Mouse (Mus musculus): ENCODE data around the gene Uvrag. TPM values are rescaled to one million over a fixed set of nuclear protein-coding genes. Genes with fewer than 3 reads are reported as not detected.

Gene Uvrag
- total and polyA plus RNA-seq, 2 experiments: 12.2 to 18.3 TPM

GRCm38 (mm10) chr7:99027185-99027584, 113.8 kb downstream of the Uvrag start:
- Histone ChIP-seq H3K4me3 (ENCODE audit: insufficient read depth, low read depth, low read length) (no peak overlapping the region), H3K36me3 (ENCODE audit: control insufficient read depth, insufficient read depth, low read length) (no peaks in the 10 kb centered on the region), H3K9ac (ENCODE audit: low read depth, low read length) (no peak overlapping the region), H3K27me3 (ENCODE audit: control insufficient read depth, insufficient read depth, low read length) (no peaks in the 10 kb centered on the region), H3K4me1 (ENCODE audit: control insufficient read depth, insufficient read depth, low read length) (peaks cover 16% of the 10 kb centered on the region), H3K27ac (replicated peaks; ENCODE audit: insufficient read depth, low read depth, low read length) (no peak overlapping the region), H3K79me2 (ENCODE audit: control insufficient read depth, insufficient read depth, low read length) (peaks cover 2% of the 10 kb centered on the region; the same call in 1 of the 2 replicates)
- no peak for TF ChIP-seq POLR2A (IDR thresholded peaks at IDR 0.05; ENCODE audit: extremely low read depth, insufficient read depth, low read length)
- TF ChIP-seq CTCF (IDR thresholded peaks at IDR 0.05; ENCODE audit: low read depth, low read length): no peak
- no peak for DNase-seq (ENCODE audit: extremely low read depth, low read depth, low spot score)
- WGBS: 89% methylated on average over 5 of the region's 5 CpGs

- DNase-seq (ENCODE audit: extremely low read depth, low read depth, low spot score): no peak
- H3K4me1 ChIP-seq (ENCODE audit: control insufficient read depth, insufficient read depth, low read length): peaks cover 16% of the 10 kb centered on the region
- no peaks in the 10 kb centered on the region for H3K27me3 ChIP-seq (ENCODE audit: control insufficient read depth, insufficient read depth, low read length)
- no peak overlapping the region for H3K4me3 ChIP-seq (ENCODE audit: insufficient read depth, low read depth, low read length)
- H3K27ac ChIP-seq (replicated peaks; ENCODE audit: insufficient read depth, low read depth, low read length): no peak overlapping the region
- H3K79me2 ChIP-seq (ENCODE audit: control insufficient read depth, insufficient read depth, low read length): peaks cover 9% of the 10 kb centered on the region; the same call in 1 of the 2 replicates
- no peak for TF ChIP-seq CTCF (IDR thresholded peaks at IDR 0.05; ENCODE audit: low read depth, low read length)
- TF ChIP-seq POLR2A (IDR thresholded peaks at IDR 0.05; ENCODE audit: extremely low read depth, insufficient read depth, low read length): no peak
- no peaks in the 10 kb centered on the region for H3K36me3 ChIP-seq (ENCODE audit: control insufficient read depth, insufficient read depth, low read length)
- 92% methylated on average over 10 of the region's 10 CpGs for WGBS
- no peak overlapping the region for H3K9ac ChIP-seq (ENCODE audit: low read depth, low read length)
Observed at GRCm38 (mm10) chr7:99025989-99026388, 115.0 kb downstream of the Uvrag start.

- 89% methylated on average over 7 of the region's 7 CpGs for WGBS
- peak overlapping the region; percentile 58 for H3K27ac ChIP-seq (replicated peaks; ENCODE audit: insufficient read depth, low read depth, low read length)
- TF ChIP-seq CTCF (IDR thresholded peaks at IDR 0.05; ENCODE audit: low read depth, low read length) (no peak), POLR2A (IDR thresholded peaks at IDR 0.05; ENCODE audit: extremely low read depth, insufficient read depth, low read length) (no peak)
- no peaks in the 10 kb centered on the region for H3K36me3 ChIP-seq (ENCODE audit: control insufficient read depth, insufficient read depth, low read length)
- H3K9ac ChIP-seq (ENCODE audit: low read depth, low read length): peak overlapping the region; percentile 26; the same call in 1 of the 2 replicates
- H3K4me1 ChIP-seq (ENCODE audit: control insufficient read depth, insufficient read depth, low read length): peaks cover 16% of the 10 kb centered on the region
- peaks cover 14% of the 10 kb centered on the region; the same call in 1 of the 2 replicates for H3K79me2 ChIP-seq (ENCODE audit: control insufficient read depth, insufficient read depth, low read length)
- no peaks in the 10 kb centered on the region for H3K27me3 ChIP-seq (ENCODE audit: control insufficient read depth, insufficient read depth, low read length)
- peak; percentile 32 for DNase-seq (ENCODE audit: extremely low read depth, low read depth, low spot score)
- no peak overlapping the region for H3K4me3 ChIP-seq (ENCODE audit: insufficient read depth, low read depth, low read length)
Observed at GRCm38 (mm10) chr7:99025265-99025664, 115.7 kb downstream of the Uvrag start.

- DNase-seq (ENCODE audit: extremely low read depth, low read depth, low spot score): peak; percentile 86
- no peak for TF ChIP-seq CTCF (IDR thresholded peaks at IDR 0.05; ENCODE audit: low read depth, low read length)
- no peak for TF ChIP-seq POLR2A (IDR thresholded peaks at IDR 0.05; ENCODE audit: extremely low read depth, insufficient read depth, low read length)
- H3K79me2 ChIP-seq (ENCODE audit: control insufficient read depth, insufficient read depth, low read length): peaks cover 14% of the 10 kb centered on the region; the same call in 1 of the 2 replicates
- H3K27ac ChIP-seq (replicated peaks; ENCODE audit: insufficient read depth, low read depth, low read length): peak overlapping the region; percentile 79
- WGBS: 26% methylated on average over 6 of the region's 6 CpGs
- no peaks in the 10 kb centered on the region; the same call in 1 of the 2 replicates for H3K36me3 ChIP-seq (ENCODE audit: control insufficient read depth, insufficient read depth, low read length)
- H3K27me3 ChIP-seq (ENCODE audit: control insufficient read depth, insufficient read depth, low read length): no peaks in the 10 kb centered on the region
- H3K9ac ChIP-seq (ENCODE audit: low read depth, low read length): no peak overlapping the region
- peaks cover 16% of the 10 kb centered on the region for H3K4me1 ChIP-seq (ENCODE audit: control insufficient read depth, insufficient read depth, low read length)
- no peak overlapping the region for H3K4me3 ChIP-seq (ENCODE audit: insufficient read depth, low read depth, low read length)
Observed at GRCm38 (mm10) chr7:99024791-99025190, 116.2 kb downstream of the Uvrag start.

- no peak for TF ChIP-seq CTCF (IDR thresholded peaks at IDR 0.05; ENCODE audit: low read depth, low read length)
- no peak for TF ChIP-seq POLR2A (IDR thresholded peaks at IDR 0.05; ENCODE audit: extremely low read depth, insufficient read depth, low read length)
- H3K79me2 ChIP-seq (ENCODE audit: control insufficient read depth, insufficient read depth, low read length): peaks cover 14% of the 10 kb centered on the region; the same call in 1 of the 2 replicates
- WGBS: 56% methylated on average over 3 of the region's 3 CpGs
- H3K27ac ChIP-seq (replicated peaks; ENCODE audit: insufficient read depth, low read depth, low read length): 0 out of 2 replicates have a peak overlapping the region, but pooled peaks have one; percentile 1
- no peaks in the 10 kb centered on the region for H3K27me3 ChIP-seq (ENCODE audit: control insufficient read depth, insufficient read depth, low read length)
- H3K36me3 ChIP-seq (ENCODE audit: control insufficient read depth, insufficient read depth, low read length): no peaks in the 10 kb centered on the region; the same call in 1 of the 2 replicates
- no peak overlapping the region for H3K9ac ChIP-seq (ENCODE audit: low read depth, low read length)
- peaks cover 16% of the 10 kb centered on the region for H3K4me1 ChIP-seq (ENCODE audit: control insufficient read depth, insufficient read depth, low read length)
- DNase-seq (ENCODE audit: extremely low read depth, low read depth, low spot score): no peak
- H3K4me3 ChIP-seq (ENCODE audit: insufficient read depth, low read depth, low read length): no peak overlapping the region
Observed at GRCm38 (mm10) chr7:99023931-99024330, 117.0 kb downstream of the Uvrag start.

- 74% methylated on average over 4 of the region's 4 CpGs for WGBS
- H3K27me3 ChIP-seq (ENCODE audit: control insufficient read depth, insufficient read depth, low read length): no peaks in the 10 kb centered on the region
- no peak overlapping the region for H3K9ac ChIP-seq (ENCODE audit: low read depth, low read length)
- TF ChIP-seq POLR2A (IDR thresholded peaks at IDR 0.05; ENCODE audit: extremely low read depth, insufficient read depth, low read length) (no peak), CTCF (IDR thresholded peaks at IDR 0.05; ENCODE audit: low read depth, low read length) (no peak)
- no peak for DNase-seq (ENCODE audit: extremely low read depth, low read depth, low spot score)
- H3K27ac ChIP-seq (replicated peaks; ENCODE audit: insufficient read depth, low read depth, low read length): no peak overlapping the region
- H3K36me3 ChIP-seq (ENCODE audit: control insufficient read depth, insufficient read depth, low read length): no peaks in the 10 kb centered on the region; the same call in 1 of the 2 replicates
- peaks cover 16% of the 10 kb centered on the region for H3K4me1 ChIP-seq (ENCODE audit: control insufficient read depth, insufficient read depth, low read length)
- H3K4me3 ChIP-seq (ENCODE audit: insufficient read depth, low read depth, low read length): no peak overlapping the region
- peaks cover 12% of the 10 kb centered on the region; the same call in 1 of the 2 replicates for H3K79me2 ChIP-seq (ENCODE audit: control insufficient read depth, insufficient read depth, low read length)
Observed at GRCm38 (mm10) chr7:99021277-99021676, 119.7 kb downstream of the Uvrag start.
